Mouse (Mus musculus): ENCODE measurements around the gene Tcap. TPM values are rescaled to one million over a fixed set of nuclear protein-coding genes. Genes with fewer than 3 reads are reported as not detected.
"Not testable (repeated sequence)": the region's sequence is repeated elsewhere in the genome, so short reads cannot be mapped to it uniquely, and the experiment has no call there.

Gene Tcap
- total RNA-seq, 2 experiments from 2014 or later: 3,050 to 3,067 TPM

DNA sequence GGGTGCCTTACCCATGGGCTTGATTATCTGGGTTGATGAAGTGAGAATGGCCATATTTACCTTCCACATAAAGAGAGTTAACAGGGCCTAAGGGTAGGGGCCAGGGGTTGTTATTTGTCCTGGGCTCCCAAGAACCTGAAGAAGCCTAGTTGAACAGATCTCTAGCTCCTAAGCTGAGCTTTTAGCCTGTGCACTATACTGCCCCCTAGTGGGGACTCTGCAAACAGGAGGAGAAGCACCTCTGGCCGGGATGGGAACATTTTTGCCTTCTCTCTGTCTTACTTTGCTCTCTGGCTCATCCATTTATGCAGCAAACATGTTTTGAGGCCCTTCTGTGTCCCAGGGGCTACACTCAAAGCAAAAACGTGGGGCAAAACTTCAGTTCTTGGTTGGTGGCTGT lies 11.2 kb upstream of the Tcap start:
- Histone ChIP-seq H3K27ac (no peak overlapping the region), H3K4me3 (no peak overlapping the region)
- intact Hi-C loops (cut with DNase I): loop anchor here (10.0 kb wide), 1 partner anchor 332 kb away; the partner anchor contains the start of gene Csf3
- peak; percentile 67 for DNase-seq
- peak; percentile 95 for TF ChIP-seq CTCF (IDR thresholded peaks at IDR 0.05)

DNA sequence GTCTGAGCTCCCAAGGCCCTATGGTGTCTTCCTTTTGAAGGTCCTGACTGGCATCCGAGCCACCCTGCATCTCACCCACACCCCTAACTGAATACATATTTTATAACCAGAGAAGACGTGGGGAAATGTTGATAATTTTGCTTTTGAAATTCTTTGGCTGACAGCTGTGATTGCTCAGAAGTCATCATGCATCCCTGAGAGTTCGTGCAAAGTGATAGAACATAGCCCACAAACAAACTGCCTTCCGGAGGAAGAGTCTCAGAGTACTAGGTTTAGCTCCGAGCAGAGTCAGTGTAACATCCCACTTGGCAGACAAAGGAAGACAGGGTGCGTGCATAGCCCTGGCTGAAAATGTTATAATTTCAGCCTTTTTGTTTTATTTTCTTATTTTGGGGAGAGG lies 10.4 kb upstream of the Tcap start:
- H3K27ac ChIP-seq: no peak overlapping the region
- intact Hi-C loops (cut with DNase I): loop anchor here (10.0 kb wide), 1 partner anchor 332 kb away; the partner anchor contains the start of gene Csf3
- TF ChIP-seq CTCF (IDR thresholded peaks at IDR 0.05): no peak
- no peak for DNase-seq
- H3K4me3 ChIP-seq: no peak overlapping the region

DNA sequence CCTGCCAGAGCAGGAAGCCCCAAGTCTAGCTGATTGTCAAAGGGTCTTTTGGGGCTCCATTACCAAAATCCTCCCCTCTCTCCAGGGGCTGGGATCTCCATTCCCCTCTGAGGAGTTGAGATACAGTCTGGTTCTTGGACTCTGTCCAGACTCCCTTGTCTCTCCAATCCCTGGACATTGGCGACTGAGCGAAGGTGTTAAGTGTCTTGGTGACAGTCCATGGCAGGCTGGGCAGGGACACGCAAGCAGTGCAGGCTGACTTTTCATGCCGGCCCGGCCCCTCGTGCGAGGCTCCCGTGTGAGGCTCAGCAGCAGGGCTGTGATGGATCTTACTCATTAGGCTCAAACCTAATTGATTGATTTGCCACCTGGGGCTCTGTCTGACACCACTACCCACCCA lies 9.3 kb upstream of the Tcap start:
- Histone ChIP-seq H3K27ac (peak overlapping the region; percentile 70), H3K4me3 (no peak overlapping the region)
- no peak for TF ChIP-seq CTCF (IDR thresholded peaks at IDR 0.05)
- peak; percentile 75 for DNase-seq
- intact Hi-C loops (cut with DNase I): loop anchor here (10.0 kb wide), 1 partner anchor 331 kb away; the partner anchor contains the start of gene Csf3

DNA sequence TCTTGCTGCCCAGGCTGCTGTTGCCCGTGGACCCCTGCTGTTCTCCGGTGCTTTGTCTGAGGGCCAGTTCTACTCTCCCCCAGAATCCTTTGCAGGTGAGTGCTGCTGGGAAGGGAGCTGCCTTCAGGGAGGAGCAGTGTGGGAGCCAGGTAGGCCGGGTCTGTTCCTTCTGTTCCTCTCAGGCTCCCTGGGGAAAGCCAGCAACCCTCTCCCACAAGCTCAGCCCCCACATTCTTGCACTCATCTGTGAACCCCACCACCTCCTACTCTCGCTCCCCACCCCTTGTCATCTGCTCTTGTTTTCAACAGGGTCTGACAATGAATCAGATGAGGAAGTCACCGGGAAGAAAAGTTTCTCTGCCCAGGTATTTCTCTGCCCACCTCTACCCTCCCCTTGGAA lies 6.9 kb upstream of the Tcap start:
- Histone ChIP-seq H3K4me3 (no peak overlapping the region), H3K27ac (peak overlapping the region; percentile 93)
- no peak for DNase-seq
- intact Hi-C loops (cut with DNase I): loop anchor here (5.0 to 10.0 kb wide), 2 partner anchors 328 to 396 kb away; partner anchors contain the start of gene Csf3
- no peak for TF ChIP-seq CTCF (IDR thresholded peaks at IDR 0.05)

DNA sequence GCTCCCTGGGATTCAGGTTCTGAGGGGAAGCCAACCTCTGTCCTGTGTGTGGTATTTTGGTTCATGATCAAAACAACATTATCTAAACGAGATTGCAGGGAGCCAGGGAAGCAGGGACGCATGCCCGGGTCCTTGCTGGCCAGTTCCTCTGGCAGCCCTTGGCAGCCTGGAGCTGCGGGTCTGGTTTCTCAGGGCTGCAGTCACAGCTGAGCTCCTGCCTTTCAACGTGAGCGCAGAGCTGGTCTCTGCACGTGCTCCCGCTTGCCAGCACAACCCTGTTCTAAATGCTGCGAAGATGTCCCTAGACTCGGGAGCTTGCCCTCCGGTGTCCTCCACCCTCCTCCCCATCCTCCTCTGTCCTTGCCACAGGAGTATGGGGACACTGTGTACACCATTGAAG lies 5.8 kb upstream of the Tcap start:
- TF ChIP-seq CTCF (IDR thresholded peaks at IDR 0.05): no peak
- Histone ChIP-seq H3K27ac (peak overlapping the region; percentile 93), H3K4me3 (no peak overlapping the region; the same call in 1 of the 2 replicates)
- peak; percentile 89 for DNase-seq
- intact Hi-C loops (cut with DNase I): loop anchor here (5.0 to 10.0 kb wide), 2 partner anchors 327 to 395 kb away; partner anchors contain the start of gene Csf3

DNA sequence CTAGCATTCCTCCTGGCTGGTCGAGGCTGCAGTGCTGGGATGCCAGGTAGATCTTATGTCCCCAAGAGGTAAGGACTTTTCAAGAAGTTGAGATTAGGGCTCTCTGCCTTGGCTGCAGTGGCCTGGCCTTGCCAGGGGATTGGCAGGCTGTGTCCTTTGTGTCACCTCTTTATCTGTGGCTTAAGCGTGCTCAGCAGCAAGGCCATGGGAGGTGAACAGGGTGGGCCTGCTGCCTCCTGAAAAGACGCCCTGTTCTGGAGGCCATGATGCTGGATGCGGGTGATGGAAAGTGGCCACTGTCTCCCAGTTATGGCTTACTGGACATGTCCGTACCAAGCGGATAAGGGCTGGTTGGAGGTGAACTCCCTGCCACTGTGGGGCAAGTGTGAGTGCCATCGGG lies 4.2 kb upstream of the Tcap start:
- DNase-seq: no peak
- peak overlapping the region; percentile 93 for H3K27ac ChIP-seq

DNA sequence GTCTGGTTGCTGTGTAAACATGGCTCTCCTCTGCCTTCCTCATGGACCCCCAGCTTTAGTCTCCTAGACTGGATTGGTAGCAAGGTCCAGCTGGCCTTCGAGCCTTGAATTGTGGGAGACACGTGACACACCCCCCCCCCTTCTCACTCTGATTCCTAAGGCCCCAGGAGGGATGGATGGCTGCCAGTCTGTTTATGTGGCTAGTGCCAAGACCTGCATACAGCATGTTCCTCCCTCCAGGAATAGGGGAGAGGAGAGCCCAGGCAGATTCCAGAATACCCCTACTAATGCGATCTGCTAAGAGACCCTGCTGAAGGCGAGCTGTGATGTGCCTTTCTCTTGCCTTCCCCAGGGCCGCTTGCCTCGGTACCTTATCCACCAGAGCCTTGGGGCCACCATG lies 3.5 kb upstream of the Tcap start:
- peak; percentile 62 for DNase-seq
- intact Hi-C loops (cut with DNase I): no loop called here
- H3K4me3 ChIP-seq: no peak overlapping the region
- TF ChIP-seq CTCF (IDR thresholded peaks at IDR 0.05): no peak
- peak overlapping the region; percentile 93 for H3K27ac ChIP-seq

More for the DNA sequence above, 4.2 kb upstream of the Tcap start:
- no peak for TF ChIP-seq CTCF (IDR thresholded peaks at IDR 0.05)
- H3K4me3 ChIP-seq: no peak overlapping the region
- intact Hi-C loops (cut with DNase I): loop anchor here (5.0 to 10.0 kb wide), 2 partner anchors 325 to 393 kb away; partner anchors contain the start of gene Csf3

DNA sequence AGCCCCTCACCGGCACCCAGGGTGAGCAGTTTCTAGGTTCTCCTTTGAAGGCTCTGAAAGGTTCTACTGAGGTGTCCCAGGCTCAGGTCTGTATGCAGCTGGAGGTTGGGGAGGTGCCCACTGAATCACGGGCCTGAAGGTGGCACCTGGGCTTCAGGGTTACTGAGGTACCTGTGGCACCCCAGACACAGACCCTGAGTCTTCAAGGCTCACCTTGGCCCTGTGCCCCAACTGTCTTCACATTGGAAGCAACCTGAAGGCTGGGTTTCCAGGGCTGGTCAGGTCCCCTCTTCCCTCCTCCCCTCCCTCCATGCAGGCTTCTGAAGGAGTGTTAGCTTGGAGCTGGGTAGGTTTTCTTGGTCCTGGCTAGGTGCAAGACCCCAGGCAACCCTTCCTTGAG lies 2.0 kb upstream of the Tcap start:
- Histone ChIP-seq H3K27ac (peak overlapping the region; percentile 98), H3K4me3 (no peak overlapping the region)
- no peak for TF ChIP-seq CTCF (IDR thresholded peaks at IDR 0.05)
- intact Hi-C loops (cut with DNase I): no loop called here
- no peak for DNase-seq

DNA sequence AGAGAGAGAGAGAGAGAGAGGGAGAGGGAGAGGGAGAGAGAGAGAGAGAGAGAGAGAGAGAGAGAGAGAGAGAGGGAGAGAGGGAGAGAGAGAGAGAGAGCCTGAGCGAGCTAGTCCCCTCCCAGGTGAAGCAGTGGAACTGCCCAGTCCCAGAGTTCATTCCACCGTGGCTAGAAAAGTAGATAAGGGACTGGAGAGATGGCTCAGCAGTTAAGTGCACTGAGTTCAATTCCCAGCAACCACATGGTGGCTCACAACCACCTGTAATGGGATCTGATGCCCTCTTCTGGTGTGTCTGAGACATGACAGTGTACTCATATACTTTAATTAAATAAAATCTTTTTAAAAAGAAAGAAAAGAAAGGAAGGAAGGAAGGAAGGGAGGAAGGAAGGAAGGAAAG lies 1.2 kb upstream of the Tcap start:
- Histone ChIP-seq H3K27ac (peak overlapping the region; percentile 98), H3K4me3 (peak overlapping the region; percentile 58; the same call in 1 of the 2 replicates)
- peak; percentile 35; the same call in 1 of the 2 replicates for TF ChIP-seq CTCF (IDR thresholded peaks at IDR 0.05)
- DNase-seq; intact Hi-C loops (cut with DNase I): not testable (repeated sequence)

DNA sequence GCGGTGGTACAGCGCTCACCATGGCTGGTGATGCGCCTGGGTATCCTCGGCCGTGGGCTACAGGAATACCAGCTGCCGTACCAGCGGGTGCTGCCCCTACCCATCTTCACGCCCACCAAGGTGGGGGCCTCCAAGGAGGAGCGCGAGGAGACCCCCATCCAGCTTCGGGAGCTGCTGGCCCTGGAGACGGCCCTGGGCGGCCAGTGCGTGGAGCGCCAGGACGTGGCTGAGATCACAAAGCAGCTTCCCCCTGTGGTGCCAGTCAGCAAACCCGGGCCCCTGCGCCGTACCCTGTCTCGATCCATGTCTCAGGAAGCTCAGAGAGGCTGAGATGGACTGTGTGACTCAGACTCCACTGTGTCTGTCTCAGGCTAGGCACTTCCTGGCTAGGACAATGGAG lies 605 bp downstream of the Tcap start:
- no peak for TF ChIP-seq CTCF (IDR thresholded peaks at IDR 0.05)
- H3K27ac ChIP-seq: peak overlapping the region; percentile 98
- peak overlapping the region; percentile 88 for H3K4me3 ChIP-seq
- intact Hi-C loops (cut with DNase I): no loop called here
- DNase-seq: peak; percentile 59

DNA sequence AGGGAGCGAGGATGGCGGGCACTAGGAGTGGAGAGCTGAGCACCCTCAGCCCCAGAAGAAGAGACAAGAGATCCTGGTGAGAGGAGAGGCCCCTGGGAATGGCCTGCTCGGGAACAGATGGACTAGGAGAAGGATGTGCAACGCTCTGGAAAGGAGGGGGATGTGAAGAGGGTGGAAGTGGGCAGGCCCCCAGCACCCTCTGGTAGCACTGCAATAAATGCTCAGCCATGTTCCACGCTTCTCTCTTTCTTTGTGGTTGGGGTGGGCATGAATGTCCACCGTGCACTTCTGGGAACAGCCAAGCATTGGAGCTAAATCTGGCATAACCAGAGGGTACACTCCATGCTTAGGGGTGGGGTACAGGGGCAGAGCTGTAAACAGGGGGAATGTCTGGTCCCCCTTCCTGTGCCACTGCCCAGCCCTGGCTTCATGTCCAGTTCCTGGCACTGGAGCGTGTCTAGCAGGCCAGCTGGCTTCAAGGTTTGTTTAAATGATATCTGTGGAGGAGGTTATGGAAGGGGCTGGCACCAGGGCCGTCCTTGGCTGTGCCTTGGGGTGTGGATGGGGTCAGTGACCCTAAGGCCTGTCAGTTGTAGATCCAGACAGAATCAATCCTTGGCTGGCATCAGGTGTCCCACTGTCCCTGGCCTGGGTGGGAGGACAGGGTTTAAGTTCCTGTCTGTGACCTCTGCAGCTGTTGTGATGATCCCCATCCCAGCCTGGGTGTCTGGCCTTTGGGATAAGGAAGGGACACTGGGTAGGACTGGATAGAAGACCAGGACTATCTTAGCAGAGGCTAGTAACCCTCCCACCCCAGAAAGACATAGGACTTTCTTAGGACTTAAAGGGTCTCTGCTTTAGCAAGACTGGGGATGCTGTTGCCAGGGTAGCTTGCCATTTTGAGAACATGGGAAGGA lies 1.4 kb downstream of the Tcap start:
- H3K27ac ChIP-seq: peak overlapping the region; percentile 98
- TF ChIP-seq CTCF (IDR thresholded peaks at IDR 0.05): no peak
- intact Hi-C loops (cut with DNase I): no loop called here
- peak; percentile 91 for DNase-seq
- H3K4me3 ChIP-seq: peak overlapping the region; percentile 88

DNA sequence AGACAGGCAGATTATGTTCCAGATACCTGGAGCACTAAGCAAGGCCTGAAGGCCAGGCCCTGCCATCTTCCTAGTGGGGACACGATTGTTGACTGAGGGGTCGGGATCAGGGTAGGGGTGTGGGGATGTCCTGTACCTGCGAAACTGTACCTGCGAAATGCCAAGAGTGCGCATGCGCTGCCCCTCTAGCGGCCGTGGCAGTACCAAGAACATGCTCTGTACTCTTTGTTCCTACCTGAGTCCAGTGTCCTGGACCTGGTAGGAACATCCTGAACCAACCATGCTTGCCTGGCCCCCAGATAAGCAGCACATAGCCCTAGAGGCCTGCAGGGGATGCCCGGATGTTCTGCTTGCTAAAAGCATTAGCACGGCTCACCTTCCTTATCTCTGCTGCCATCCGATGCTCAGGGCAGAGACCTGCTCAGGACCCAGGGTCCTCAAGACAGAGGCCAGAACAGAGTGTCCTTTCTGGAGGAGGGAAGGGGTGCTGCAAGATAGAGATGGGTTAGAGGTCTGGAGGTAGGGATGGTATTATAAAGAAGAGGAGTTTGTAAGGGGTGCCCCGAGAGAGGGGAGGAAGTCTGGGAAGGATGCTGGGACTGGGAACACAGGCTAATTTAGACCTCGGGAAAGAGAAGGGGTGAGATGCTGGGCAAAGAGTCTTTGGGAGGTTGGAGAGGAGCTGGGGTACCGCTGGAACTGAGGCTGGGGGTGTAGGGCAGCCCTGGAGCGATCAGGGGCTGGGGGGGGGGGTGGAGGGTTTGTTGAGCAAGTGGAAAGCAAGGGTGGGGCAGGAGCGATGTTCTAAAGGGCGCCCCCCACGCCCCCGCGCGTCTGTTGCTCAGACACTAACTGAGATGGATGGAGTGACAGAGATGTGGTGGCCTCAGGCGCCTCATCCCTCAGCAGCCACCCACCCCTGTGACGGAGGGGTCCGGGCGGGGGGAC lies 2.3 kb downstream of the Tcap start, which contains the start of gene Pnmt:
TSS of gene Pnmt (plus strand) at position 813 of the 948 bp plus-strand sequence.
- peak; percentile 73 for DNase-seq
- no peak for TF ChIP-seq CTCF (IDR thresholded peaks at IDR 0.05)
- peak within 1 kb of the TSS; percentile 88 for H3K4me3 ChIP-seq
- intact Hi-C loops (cut with DNase I): no loop called here
- peak within 1 kb of the TSS; percentile 98 for H3K27ac ChIP-seq

Data from gastrocnemius, adult 2 months (tissue).